Mouse (Mus musculus) heart, adult 9 months (tissue): ENCODE measurements around the gene A4galt.
"Not testable (repeated sequence)": the region's sequence is repeated elsewhere in the genome, so short reads cannot be mapped to it uniquely, and the experiment has no call there.

Experiments
- DNase-seq, 2 experiments: peaks; one replicate each; pipeline ENCODE4 v3.0.0; 2022; ENCODE audit warnings: low spot score in 2 of 2

A4galt gene

GRCm38 (mm10) chr15:83251176-83252004, at the start of gene A4galt:
A4galt (minus strand) TSS chr15:83251774.
- DNase-seq: peak; percentile 70 to 77

- no peak for DNase-seq
These were observed 48.5 kb upstream of the A4galt start for GRCm38 (mm10) chr15:83299916-83300582.

- DNase-seq: no peak
These were observed 47.9 kb upstream of the A4galt start for GRCm38 (mm10) chr15:83299450-83299849.

GRCm38 (mm10) chr15:83298810-83299209, 47.2 kb upstream of the A4galt start:
- no peak for DNase-seq

GRCm38 (mm10) chr15:83298313-83298712, 46.7 kb upstream of the A4galt start:
- DNase-seq: no peak

DNA sequence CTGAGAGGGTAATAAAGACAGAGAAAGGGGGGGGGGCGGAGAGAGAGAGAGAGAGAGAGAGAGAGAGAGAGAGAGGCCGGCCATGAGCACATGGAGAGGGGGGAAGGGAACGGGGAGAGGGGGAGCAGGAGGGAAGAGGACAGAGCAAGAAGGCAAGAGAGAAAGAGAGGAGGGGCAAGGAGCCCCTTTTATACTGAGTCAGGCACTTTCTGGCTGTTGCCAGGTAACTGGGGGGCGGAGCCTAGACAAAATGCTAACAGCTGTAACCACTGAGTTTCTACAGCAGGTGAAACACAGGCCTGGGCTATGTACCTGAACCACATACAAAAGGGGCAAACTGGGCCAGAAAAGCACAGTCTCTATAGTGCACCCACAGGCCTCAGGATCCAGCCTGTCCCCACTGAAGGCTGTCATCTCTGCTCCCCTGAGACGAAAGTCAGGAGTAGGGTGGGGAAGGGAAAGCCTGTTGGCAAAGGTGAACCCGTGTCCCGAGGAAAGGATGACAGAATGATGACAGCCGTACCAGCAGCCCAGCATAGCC, 45.3 kb upstream of the A4galt start:
- DNase-seq: no peak

DNA sequence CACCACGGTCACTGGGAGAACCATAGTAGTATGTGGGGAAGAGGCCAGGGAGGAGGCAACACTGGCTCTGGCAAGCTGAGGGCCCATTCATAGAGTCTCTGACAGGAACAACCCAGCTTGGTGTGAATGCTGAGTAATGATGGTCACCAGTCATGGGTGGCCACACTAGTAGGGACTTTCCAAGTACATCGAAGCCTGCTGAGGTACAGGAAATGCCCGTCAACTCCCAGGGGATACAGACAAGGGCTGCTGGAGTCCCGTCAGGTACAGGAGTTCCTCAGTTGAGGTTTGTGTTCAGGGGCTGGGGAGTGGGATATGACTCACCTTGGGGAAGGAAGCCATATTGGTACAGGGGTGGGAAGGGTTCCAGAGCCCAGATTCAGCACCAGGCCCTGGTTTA, 44.5 kb upstream of the A4galt start:
- no peak for DNase-seq

GRCm38 (mm10) chr15:83294954-83295353, 43.4 kb upstream of the A4galt start:
- no peak for DNase-seq

DNA sequence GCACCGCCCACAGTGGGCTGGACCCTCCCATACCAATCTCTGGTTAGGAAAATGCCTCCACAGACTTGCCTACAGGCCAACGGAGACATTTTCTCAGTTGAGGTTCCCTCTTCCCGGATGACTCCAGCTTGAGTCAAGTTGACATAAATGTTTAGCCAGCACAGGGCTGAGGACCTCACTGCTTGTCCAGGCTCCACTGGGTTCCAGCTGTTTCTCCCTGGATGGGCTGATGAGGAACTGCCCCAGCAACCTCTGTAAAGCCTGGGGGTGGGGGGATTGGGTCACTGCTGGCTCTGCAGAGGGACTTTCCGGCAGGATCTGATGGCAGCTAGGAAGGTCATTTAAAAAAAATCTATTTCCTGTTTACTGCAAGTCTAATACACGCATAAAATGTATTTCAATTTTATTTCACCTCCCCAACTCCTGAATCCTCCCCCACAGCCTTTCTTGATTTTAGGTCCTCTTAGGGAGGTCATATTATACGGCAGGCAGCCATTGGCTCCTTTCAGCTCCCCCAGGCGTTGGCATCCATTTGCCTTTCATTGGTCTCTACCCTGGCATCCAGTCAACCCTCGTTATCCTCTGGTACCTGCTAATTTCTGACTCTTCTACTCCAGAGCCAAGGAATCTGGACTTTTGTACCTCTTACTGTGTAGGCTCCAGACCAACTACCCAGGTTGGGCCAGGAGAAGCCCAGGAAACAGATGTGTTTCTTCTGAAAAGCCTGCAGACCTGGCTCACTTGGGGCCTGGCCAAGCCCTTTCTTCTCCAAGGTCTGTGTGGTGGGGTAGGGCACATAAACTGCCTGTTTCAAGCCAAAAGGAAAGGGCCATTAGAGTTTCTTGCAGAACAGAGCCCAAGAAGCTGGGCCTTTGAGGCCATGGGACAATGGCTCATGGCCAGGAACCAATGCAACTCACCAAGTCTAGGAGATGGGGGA, 42.4 kb upstream of the A4galt start:
- DNase-seq: peak; percentile 47 to 61

- peak; percentile 71 to 78 for DNase-seq
These were observed 41.6 kb upstream of the A4galt start for GRCm38 (mm10) chr15:83293144-83293543.

GRCm38 (mm10) chr15:83292261-83293056, 40.9 kb upstream of the A4galt start:
- DNase-seq: no peak

DNA sequence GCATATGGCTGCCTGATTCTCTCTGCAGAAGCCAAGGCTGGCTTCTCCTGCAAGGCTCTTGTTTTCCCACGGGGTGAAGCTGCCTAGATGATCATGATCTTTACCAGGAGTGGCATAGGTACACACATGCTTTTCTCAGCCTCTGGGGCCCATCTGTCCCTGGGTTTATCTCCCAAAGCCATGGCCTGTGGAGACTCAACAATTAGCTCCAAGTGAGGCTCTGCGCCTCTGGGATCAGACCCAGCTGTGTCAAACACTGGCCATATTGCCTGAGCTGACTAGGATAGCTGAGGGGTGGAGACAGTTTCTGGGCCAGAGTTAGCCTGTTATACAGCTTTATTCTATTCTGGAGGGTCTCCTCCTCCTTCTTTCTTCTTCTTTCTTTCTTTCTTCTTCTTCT, 39.3 kb upstream of the A4galt start:
- no peak for DNase-seq

DNA sequence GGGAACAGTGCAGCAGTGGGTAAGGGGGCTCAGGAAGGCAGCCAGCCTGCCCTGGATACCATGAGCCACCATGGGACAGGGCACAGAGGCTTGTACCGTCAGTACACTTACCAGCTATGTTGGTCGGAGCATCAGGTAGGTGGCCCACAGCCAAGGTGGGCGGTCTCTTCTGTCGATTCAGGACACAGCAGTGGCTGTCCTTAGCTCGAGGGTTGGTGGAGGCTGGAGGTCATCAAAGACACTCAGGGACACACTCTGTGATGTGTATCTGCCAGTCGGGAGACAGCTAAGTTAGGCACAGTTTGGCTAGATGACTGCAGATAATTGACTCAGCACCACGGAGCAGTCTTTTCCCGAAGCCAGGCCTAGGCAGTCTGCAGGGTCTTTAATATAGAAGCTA, 33.3 kb upstream of the A4galt start:
- DNase-seq: no peak

DNA sequence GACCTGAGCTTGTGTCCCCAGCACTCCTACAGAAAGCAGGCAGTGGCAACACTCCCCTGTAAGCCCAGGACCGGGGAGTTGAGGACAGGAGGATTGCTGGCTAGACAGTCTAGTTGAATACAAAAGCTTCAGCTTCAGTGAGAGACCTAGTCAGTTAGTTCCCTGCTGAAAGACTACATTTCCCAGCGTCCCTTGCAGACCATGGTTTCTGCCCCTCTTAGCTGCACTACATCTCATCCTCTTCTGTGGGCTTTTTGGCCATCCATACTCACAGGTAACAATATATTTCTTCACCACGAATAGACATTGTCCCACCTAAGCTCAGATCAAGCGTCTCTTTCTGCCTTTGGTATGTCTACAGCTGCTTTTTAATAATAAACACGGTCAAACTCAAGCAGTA, 30.8 kb upstream of the A4galt start:
- no peak for DNase-seq

GRCm38 (mm10) chr15:83281303-83281702, 29.7 kb upstream of the A4galt start:
- no peak for DNase-seq

DNA sequence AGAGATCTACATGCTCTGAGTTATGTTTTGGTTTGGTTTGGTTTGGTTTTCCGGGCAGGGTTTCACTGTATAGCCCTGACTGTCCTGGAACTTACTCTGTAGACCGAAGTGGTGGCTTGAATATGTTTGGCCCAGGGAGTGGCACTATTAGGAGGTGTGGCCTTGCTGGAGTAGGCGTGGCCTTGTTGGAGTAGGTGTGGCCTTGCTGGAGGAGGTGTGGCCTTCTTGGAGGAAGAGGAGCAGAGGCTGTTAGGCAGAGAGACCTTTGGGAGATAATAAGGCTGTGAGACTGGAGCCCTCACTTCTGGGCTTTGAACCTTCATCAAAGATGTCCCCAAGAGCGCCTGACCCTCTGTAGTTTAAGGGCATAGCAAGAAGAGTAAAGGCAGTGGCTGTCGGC, 27.0 kb upstream of the A4galt start:
- no peak for DNase-seq

DNA sequence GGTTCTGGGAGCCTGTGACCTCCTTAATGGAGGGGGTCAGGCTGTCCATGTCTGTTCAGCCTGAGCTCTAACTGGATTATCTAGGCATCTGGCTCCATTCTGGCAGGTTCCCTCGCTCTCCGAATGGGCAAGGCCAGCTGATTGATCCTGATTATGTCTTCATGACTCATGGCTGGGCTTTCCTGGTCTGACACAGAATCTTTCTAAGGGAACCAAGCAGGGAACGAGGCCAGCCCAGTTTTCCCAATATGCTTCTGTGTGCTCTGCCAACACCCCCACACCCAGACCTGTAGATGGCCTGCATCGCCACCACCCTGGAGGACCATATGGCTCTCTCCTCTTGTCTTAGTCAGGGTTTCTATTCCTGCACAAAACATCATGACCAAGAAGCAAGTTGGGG, 25.9 kb upstream of the A4galt start:
- DNase-seq: no peak

DNA sequence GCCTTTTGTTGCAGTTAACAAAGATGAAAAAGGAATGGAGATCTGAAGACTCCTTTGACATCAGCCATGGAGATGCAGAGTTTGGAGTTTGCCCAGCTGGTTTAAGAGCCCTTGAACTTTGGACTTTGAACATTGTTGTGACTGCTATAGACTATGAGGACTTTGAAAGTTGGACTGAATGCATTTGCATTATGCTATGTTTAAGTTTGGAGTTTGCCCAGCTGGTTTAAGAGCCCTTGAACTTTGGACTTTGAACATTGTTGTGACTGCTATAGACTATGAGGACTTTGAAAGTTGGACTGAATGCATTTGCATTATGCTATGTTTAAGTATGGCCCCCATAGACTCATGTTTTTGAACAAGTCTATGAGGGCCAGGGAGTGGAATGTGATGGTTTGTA, 22.7 kb upstream of the A4galt start:
- DNase-seq: not testable (repeated sequence)

GRCm38 (mm10) chr15:83273017-83273416, 21.4 kb upstream of the A4galt start:
- DNase-seq: no peak

DNA sequence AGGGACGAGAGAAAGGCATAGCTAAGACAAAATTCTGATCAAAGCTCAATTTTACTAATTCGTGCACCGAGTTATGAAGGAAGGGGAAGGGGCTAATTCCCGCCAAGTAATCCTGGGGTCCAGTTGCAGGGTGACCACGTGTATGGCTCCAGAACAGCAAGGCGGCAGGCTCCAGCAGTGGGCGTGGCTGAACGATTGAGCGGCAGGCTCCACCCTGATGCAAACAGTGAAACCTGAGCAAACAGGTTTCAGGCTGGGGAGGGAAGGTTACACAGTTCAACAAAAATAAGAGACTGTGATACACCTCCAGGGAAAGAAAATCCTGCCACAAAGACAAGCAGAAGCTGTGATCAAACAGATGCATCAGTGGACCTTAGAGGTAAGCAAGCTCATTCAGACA, 19.6 kb upstream of the A4galt start:
- not testable (repeated sequence) for DNase-seq

DNA sequence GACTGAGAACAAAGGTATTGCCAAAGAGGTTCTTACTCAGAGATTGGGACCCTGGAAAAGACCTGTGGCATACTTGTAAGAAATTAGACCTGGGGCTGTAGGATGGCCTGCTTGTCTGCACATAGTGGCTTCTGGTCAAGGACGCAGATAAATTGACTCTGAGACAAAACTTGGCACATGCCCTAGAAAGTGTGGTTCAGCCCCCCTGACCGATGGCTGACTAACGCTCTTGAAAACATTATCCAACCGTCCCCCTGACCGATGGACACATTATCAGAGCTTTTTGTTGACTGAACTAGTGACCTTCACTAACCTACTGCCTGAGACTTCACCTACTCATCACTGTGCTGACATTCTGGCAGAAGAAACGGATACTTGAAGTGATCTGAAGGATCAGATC, 18.4 kb upstream of the A4galt start:
- not testable (repeated sequence) for DNase-seq
